Mouse (Mus musculus) urinary bladder, postnatal 10 days (tissue): Measurements from ENCODE around the gene Pabpc4.

Experiments used
- DNase-seq: peaks from one replicate; pipeline ENCODE4 v3.0.0; 2022; ENCODE audit warnings: low spot score

The Pabpc4 gene

DNA sequence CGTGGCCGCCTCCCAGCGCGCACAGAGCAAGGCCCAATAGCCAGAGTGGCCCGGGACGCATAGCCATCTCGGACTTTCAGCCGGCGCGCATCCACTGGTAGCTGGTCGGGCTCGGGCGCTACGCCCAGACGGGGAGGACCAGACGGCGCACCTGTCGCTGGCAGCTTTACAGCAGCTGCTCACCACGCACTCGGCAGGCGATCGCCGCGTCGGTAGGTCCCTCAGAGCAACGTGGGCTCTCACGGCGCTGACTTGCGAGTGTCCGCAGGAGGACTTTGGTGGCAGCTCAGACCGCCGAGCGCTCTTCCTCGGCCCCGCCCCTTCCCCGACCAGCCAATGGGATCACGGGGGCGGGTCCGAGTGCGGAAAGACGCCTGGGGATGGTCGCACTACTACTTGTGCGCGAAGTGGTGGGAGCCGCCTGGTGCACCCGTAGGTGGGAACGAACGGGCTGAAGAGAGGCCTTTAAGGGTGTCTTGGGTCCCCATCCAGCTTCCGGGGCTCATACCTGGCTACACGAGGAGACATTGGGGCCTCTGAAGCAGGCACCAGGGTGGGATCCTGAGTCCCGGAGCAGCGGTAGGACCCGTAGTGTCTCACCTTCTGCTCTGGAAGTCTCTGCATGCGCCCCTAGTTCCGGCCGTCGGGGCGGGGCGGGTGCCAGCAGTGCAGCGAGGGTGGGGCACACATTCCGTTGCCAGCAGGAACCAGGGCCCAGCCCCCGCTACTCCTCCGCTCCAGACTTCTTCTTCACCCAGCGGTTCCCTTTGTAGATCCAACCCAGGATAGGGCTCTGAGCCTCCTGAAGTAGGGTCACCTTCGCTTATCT lies 80.7 kb downstream of the Pabpc4 start, which contains the start of gene Bmp8a:
Bmp8a (minus strand) TSS at position 611 of the 829 bp plus-strand sequence.
- DNase-seq, result no peak

GRCm38 (mm10) chr4:123343471-123343789 lies 81.3 kb downstream of the Pabpc4 start:
- DNase-seq, result no peak
